Mouse (Mus musculus) hindbrain, embryonic 13.5 days (tissue): ENCODE data around the gene Morf4l1. TPM values are rescaled to one million over a fixed set of nuclear protein-coding genes. Genes with fewer than 3 reads are reported as not detected.
"Not testable (repeated sequence)": the region's sequence is repeated elsewhere in the genome, so short reads cannot be mapped to it uniquely, and the experiment has no call there.

Experiments
- ATAC-seq: fragments of 200-750 bp; cut with Nextera tagmentation; 2 replicates; pipeline ENCODE4 v1.8.0; 2017; ENCODE audit warnings: moderate TSS enrichment; ENCODE audit not compliant: low FRiP score
- H3K27ac ChIP-seq: fragments of 300-500 bp; sonication (generic); 2 replicates; pipeline ENCODE4 v1.5.1; 2015; ENCODE audit warnings: inconsistent platforms, mild to moderate bottlenecking, moderate library complexity
- H3K27me3 ChIP-seq: fragments of 300-500 bp; sonication (generic); 2 replicates; pipeline ENCODE4 v1.6.1; 2015; ENCODE audit warnings: mild to moderate bottlenecking, inconsistent platforms
- H3K36me3 ChIP-seq: fragments of 300-500 bp; sonication (generic); 2 replicates; pipeline ENCODE4 v1.6.1; 2015; ENCODE audit warnings: mild to moderate bottlenecking, inconsistent platforms
- H3K4me1 ChIP-seq: fragments of 300-500 bp; sonication (generic); replicated peaks from 2 replicates; pipeline ENCODE4 v1.6.1; 2015; ENCODE audit warnings: inconsistent platforms
- H3K4me2 ChIP-seq: fragments of 300-500 bp; sonication (generic); 2 replicates; pipeline ENCODE4 v1.6.1; 2015; ENCODE audit warnings: inconsistent platforms, mild to moderate bottlenecking, moderate library complexity
- H3K4me3 ChIP-seq: fragments of 300-500 bp; sonication (generic); 2 replicates; pipeline ENCODE4 v1.5.1; 2015; ENCODE audit warnings: mild to moderate bottlenecking, inconsistent platforms
- H3K9ac ChIP-seq: fragments of 300-500 bp; sonication (generic); 2 replicates; pipeline ENCODE4 v1.6.1; 2015; ENCODE audit warnings: mild to moderate bottlenecking, inconsistent platforms
- H3K9me3 ChIP-seq: fragments of 300-500 bp; sonication (generic); 2 replicates; pipeline ENCODE4 v1.6.1; 2016; ENCODE audit warnings: inconsistent platforms
- WGBS: fragments of 180-500 bp; shearing (Covaris S2); methylation state at CpG from one replicate; pipeline ENCODE4 v1.1.7; 2015; 5-methylcytosine and 5-hydroxymethylcytosine counted together
- polyA plus RNA-seq: library from polyadenylated mRNA; unstranded; fragments of >200 nt; fragmentation: Nextera tagmentation; extraction: Ambion mirVana; gene quantifications from 2 replicates; pipeline ENCODE4 v1.2.1, GENCODE M21; 2015

Morf4l1 gene
- polyA plus RNA-seq, 1 experiment from 2014 or later: 546 TPM

DNA sequence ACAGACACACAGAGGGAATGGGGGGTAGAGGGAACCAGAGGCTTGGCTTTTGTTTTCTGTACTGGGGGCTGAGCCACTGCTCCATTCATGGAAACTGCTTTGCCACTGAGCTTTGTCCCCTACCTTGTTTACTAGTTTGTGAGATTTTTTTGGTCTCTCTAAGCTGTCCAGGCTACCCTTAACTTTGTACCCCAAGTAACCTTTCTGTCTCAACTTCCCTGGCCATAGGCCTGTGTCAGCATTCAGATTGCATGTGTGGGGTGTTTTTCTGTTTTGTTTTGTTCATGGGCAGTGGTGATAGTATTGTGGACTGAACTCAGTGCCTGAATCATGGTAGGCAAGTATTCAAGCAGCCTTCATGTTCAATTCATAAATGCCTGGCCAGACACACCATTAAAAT is 6.3 kb downstream of the Morf4l1 start:
- Histone ChIP-seq H3K9me3 (no peaks in the 10 kb centered on the region), H3K4me3 (no peak overlapping the region), H3K27me3 (no peaks in the 10 kb centered on the region), H3K9ac (no peak overlapping the region), H3K27ac (no peak overlapping the region), H3K36me3 (peaks cover 25% of the 10 kb centered on the region), H3K4me2 (no peak overlapping the region), H3K4me1 (peaks cover 40% of the 10 kb centered on the region)
- ATAC-seq: no peak

DNA sequence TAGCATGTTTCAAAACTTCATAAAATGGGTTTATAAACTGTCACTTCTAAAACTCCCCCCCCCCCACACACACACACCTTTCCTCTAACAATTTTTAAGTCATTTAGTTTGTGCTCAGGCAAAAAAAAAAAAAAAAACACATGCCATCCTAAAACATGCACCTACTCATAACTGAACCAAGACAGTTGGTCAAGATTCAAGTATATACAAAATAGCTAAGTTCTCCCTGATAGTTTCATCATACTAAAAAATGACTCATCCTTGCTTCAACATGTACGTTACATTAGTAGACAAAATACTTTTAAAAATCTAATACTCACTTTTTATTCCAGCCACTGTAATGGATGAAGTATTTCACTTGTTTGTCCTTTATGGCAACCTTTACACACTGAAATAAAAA is 7.7 kb downstream of the Morf4l1 start:
- Histone ChIP-seq H3K4me3 (no peak overlapping the region), H3K27me3 (no peaks in the 10 kb centered on the region), H3K4me1 (peaks cover 28% of the 10 kb centered on the region), H3K27ac (no peak overlapping the region), H3K36me3 (peaks cover 32% of the 10 kb centered on the region), H3K9me3 (no peaks in the 10 kb centered on the region), H3K9ac (no peak overlapping the region), H3K4me2 (no peak overlapping the region)
- ATAC-seq: no peak
- WGBS: 96% methylated on average over 1 of the region's 1 CpGs

DNA sequence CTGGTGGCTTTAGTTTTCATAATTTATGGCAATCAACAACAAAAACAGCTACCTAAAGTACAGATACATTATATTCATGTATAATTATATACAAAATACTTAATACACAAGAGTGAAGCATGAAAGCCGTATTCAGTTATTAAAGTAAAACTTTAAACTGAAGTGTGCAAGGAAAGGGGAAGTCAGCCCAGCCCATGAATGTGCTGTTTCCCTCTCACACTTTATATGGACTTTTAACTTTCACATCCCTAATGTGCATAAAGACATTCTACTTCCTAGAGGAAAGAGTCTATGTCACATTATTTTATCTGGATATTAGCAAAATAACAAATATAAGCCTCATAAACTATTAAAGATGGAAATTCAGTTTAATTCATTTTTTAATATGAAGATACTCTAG is 9.1 kb downstream of the Morf4l1 start:
- Histone ChIP-seq H3K27ac (no peak overlapping the region), H3K4me1 (peaks cover 17% of the 10 kb centered on the region), H3K27me3 (no peaks in the 10 kb centered on the region), H3K4me2 (no peak overlapping the region), H3K36me3 (peaks cover 45% of the 10 kb centered on the region), H3K9me3 (no peaks in the 10 kb centered on the region), H3K4me3 (no peak overlapping the region), H3K9ac (no peak overlapping the region)
- no peak for ATAC-seq
- 100% methylated on average over 1 of the region's 1 CpGs for WGBS

DNA sequence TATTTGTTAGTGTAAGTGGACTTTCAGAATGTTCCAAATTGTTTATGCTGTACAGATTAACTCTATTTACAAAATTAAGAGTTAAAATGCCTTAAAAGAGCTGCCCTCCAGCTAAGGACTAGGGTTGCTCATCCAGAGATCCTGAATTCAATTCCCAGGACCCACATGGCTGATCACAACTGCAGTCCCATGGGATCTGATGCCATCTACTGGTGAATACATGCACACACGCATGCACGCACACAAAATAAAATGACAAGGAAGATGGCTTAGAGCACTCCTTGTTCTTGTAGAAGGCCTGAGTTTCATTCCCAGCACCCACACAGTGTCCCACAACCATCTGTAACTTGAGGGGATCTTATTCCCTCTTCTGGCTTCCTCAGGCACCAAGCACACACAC is 13.8 kb downstream of the Morf4l1 start:
- Histone ChIP-seq H3K4me2 (no peak overlapping the region), H3K9ac (no peak overlapping the region), H3K27ac (no peak overlapping the region), H3K4me1 (no peaks in the 10 kb centered on the region), H3K4me3 (no peak overlapping the region), H3K9me3 (no peaks in the 10 kb centered on the region), H3K36me3 (peaks cover 78% of the 10 kb centered on the region), H3K27me3 (no peaks in the 10 kb centered on the region)
- ATAC-seq: no peak; the same call in 1 of the 2 replicates
- WGBS: 50% methylated on average over 2 of the region's 2 CpGs

DNA sequence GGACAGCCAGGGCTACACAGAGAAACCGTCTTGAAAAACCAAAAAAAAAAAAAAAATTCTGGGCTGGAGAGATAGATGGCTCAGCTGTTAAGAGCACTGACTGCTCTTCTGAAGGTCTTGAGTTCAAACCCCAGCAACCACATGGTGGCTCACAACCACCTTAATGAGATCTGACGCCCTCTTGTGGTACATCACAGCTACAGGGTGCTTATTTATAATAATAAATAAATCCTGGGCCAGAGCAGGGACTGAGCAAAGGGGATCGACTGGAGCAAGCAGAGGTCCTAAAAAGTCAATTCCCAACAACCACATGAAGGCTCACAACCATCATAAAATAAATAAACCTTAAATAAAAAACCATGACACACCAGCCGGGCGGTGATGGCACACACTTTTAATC is 15.6 kb downstream of the Morf4l1 start:
- Histone ChIP-seq H3K36me3 (peaks cover 83% of the 10 kb centered on the region), H3K4me3 (no peak overlapping the region), H3K4me1 (no peaks in the 10 kb centered on the region), H3K9me3 (no peaks in the 10 kb centered on the region), H3K4me2 (no peak overlapping the region), H3K27me3 (no peaks in the 10 kb centered on the region), H3K9ac (no peak overlapping the region), H3K27ac (no peak overlapping the region)
- ATAC-seq: no peak
- 91% methylated on average over 5 of the region's 5 CpGs for WGBS

DNA sequence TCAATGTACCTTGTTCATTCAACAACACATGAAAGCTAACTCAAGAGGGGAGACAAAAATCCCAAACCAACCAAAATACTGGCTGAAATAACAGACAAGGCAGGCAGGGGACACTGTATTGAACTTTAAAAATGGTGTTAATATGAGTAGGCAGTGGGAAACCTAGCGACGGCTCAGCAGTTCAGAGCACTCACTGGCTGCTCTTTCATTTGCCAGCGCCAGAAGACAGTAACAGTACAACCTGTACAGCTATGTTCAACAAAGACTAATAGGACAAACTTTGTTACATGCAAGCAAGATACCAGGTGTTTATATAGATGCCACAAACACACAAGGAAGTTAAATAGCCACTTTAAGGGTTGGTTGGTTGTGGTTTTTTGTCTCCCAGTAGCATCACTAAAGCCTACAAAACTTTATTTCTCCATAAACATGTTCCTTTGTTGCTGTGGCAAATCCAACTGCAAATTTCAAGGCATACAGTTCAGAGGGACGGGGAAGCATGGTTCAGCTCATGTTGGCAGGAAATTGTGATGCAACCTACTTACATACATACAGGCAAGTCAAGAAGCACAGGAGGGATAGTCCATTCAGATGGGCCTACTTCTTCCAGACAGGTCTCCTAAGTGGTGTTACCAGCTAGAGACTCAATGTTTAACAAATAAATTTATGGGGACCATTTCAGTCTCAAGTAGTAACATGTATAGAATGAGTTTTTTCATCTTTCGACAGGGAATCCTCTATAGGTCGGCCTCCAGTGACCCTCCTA is 25.1 kb downstream of the Morf4l1 start:
- Histone ChIP-seq H3K27me3 (no peaks in the 10 kb centered on the region), H3K4me3 (no peak overlapping the region), H3K9me3 (no peaks in the 10 kb centered on the region), H3K4me2 (no peak overlapping the region), H3K4me1 (no peaks in the 10 kb centered on the region), H3K36me3 (peaks cover 67% of the 10 kb centered on the region), H3K9ac (no peak overlapping the region), H3K27ac (no peak overlapping the region)
- 94% methylated on average over 6 of the region's 6 CpGs for WGBS
- no peak for ATAC-seq

DNA sequence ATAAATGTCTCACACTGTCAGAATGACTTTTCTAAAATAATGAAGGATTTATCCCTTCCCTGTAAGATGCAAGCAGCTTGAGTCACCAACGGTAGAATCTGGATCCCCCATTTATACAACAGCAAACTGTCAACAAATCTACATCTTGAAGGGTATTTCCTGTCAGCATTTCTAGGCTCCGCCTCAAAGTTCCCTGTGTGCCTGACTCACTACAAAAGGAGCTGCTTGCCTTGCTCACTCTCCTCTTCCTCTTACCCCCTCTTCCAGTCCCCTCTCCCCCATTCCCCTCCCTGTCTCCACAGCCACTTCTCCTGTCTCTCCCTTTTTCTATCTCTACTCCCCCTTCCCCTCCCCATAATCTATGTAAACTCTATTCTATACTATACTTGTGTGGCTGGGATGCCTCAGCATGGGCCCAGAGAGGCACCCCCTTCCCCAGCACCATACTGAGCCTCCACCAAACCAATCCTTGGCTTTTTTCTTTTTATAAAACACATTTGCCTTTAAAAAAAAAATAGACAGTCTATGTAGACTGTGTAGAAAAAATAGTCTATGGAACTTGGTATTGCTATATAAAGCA is 26.6 kb downstream of the Morf4l1 start:
- 98% methylated on average over 2 of the region's 2 CpGs for WGBS
- Histone ChIP-seq H3K4me2 (no peak overlapping the region), H3K36me3 (peaks cover 63% of the 10 kb centered on the region)

DNA sequence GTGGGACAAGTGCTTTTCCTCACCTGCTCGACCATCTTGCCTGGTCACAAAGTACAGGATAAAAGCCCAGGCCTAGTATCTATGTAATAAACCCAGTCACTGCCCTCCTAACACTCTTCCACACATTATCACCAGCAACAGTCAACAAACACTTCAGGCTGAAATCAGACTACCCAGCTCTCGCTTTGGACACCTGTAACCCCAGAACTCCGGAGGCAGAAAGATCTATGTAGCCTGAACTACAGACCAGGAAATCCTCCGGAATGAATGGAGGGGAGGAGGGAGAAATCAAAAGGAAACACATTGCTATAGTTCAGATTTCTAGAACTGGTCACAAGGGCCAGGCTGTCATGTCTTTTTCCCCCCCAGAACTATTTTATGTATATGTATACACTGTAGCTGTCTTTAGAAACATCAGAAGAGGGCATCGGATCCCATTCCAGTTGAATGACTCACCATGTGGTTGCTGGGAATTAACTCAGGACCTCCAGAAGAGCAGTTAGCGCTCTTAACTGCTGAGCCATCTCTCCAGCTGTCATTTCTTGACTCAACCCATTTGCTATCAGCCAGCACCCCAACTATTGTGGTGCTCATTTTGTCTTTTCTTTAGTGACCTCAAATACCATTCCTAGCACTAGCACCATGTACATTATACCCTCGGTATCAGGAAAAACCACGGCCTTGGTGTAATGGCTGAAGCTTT is 29.7 kb downstream of the Morf4l1 start:
- Histone ChIP-seq H3K9ac (no peak overlapping the region), H3K36me3 (peaks cover 39% of the 10 kb centered on the region), H3K4me1 (no peaks in the 10 kb centered on the region), H3K9me3 (no peaks in the 10 kb centered on the region), H3K27me3 (no peaks in the 10 kb centered on the region), H3K27ac (no peak overlapping the region), H3K4me3 (no peak overlapping the region), H3K4me2 (no peak overlapping the region)
- no peak for ATAC-seq
- 93% methylated on average over 8 of the region's 8 CpGs for WGBS

More for the DNA sequence above, 26.6 kb downstream of the Morf4l1 start:
- no peak overlapping the region for H3K9ac ChIP-seq
- ATAC-seq: peak; percentile 70
- H3K27ac ChIP-seq: no peak overlapping the region
- no peak overlapping the region for H3K4me3 ChIP-seq
- H3K4me1 ChIP-seq: no peaks in the 10 kb centered on the region
- no peaks in the 10 kb centered on the region for H3K9me3 ChIP-seq
- H3K27me3 ChIP-seq: no peaks in the 10 kb centered on the region

DNA sequence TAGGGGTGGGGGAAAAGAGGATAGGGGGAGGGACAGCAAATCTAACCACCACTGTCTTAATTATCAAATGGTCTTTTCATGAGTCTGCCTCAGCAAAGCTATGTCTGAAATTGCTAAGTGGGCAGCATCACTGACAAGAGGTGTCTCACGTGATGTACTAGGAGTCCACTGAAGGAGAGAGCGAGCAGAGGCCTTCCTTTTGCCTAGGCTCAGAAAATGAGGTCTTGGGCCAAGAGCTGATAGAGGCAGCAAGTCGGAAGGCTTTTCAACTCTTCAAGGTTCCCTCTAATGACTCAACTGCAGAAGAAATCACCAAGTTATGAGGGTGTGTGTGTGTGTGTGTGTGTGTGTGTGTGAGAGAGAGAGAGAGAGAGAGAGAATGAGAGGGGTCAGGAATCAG is 30.4 kb downstream of the Morf4l1 start:
- H3K9me3 ChIP-seq: no peaks in the 10 kb centered on the region
- H3K36me3 ChIP-seq: peaks cover 31% of the 10 kb centered on the region
- no peak overlapping the region for H3K4me2 ChIP-seq
- no peak overlapping the region for H3K9ac ChIP-seq
- no peak for ATAC-seq
- H3K27me3 ChIP-seq: no peaks in the 10 kb centered on the region
- H3K4me3 ChIP-seq: no peak overlapping the region
- 93% methylated on average over 3 of the region's 3 CpGs for WGBS
- H3K4me1 ChIP-seq: no peaks in the 10 kb centered on the region
- no peak overlapping the region for H3K27ac ChIP-seq

DNA sequence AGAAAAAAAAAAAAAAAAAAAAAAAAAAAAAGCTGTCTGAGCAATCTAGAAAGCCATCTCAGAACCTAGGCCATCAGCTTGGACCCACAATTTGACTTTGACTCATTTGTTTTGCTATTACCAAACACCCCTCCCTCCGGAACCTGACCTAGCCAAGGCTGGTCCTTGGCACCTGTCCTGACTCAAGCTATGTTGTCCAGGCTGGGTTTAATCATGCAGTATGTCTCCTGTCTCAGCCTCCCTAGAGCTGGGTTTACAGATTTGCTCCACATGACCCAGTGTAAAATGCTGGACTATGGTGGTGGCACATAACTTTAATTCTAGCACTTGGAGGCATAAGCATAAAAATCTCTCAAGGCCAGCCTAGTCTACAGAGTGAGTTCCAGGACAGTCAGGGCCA is 31.6 kb downstream of the Morf4l1 start:
- 97% methylated on average over 1 of the region's 1 CpGs for WGBS
- Histone ChIP-seq H3K4me1 (no peaks in the 10 kb centered on the region), H3K4me2 (no peak overlapping the region), H3K36me3 (peaks cover 22% of the 10 kb centered on the region), H3K27me3 (no peaks in the 10 kb centered on the region), H3K9ac (no peak overlapping the region), H3K4me3 (no peak overlapping the region), H3K9me3 (no peaks in the 10 kb centered on the region), H3K27ac (no peak overlapping the region)
- ATAC-seq: no peak

DNA sequence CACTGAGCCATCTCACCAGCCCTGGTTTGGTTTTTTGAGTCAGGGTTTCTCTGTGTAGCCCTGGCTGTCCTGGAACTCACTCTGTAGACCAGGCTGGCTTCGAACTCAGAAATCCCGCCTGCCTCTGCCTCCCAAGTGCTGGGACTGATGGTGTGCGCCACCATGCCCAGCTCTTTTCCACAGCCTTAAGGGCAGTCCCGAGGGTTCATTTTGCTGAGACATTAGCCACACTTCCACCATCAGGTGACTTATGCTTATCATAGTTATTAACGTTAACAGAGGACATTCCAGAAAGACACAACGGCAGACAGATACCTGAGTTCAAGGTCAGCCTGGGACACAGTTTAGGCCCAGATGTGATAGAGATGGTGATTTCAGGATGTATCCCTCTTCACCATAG is 32.6 kb downstream of the Morf4l1 start:
- not testable (repeated sequence) for H3K4me2 ChIP-seq, ATAC-seq, H3K4me3 ChIP-seq, H3K9ac ChIP-seq, H3K9me3 ChIP-seq, H3K27me3 ChIP-seq, H3K27ac ChIP-seq, H3K4me1 ChIP-seq
- 92% methylated on average over 6 of the region's 6 CpGs for WGBS
- peaks cover 19% of the 10 kb centered on the region for H3K36me3 ChIP-seq

DNA sequence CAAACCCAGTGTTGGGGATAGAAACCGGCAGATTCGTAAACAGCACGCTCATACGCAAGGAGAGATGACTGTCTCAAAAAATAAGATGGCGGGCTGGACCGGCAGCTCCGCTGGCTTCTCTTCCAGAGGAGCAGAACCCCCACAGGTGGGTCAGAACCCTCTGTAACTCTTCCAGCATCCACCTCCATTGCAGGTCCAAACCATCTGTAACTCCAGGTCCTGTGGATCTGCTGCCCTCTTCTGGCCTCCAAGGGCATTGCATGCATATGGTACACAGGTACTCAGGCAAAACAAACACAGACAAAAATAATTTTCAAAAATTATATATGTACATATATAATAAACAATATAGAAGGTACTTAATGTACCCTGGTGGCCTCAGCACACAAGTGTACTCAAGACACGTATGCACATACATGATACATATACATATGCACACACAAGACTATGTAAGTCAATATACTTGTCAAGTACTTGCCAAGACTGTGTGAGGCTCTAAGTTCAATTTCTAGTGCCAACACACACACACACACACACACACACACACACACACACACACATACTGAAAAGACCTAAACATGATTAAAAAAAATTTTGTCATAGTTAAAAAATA is 37.6 kb downstream of the Morf4l1 start:
- H3K4me2 ChIP-seq: no peak overlapping the region
- no peaks in the 10 kb centered on the region for H3K9me3 ChIP-seq
- H3K4me1 ChIP-seq: no peaks in the 10 kb centered on the region
- no peaks in the 10 kb centered on the region for H3K36me3 ChIP-seq
- ATAC-seq: peak; percentile 38; the same call in 1 of the 2 replicates
- H3K27ac ChIP-seq: no peak overlapping the region
- no peaks in the 10 kb centered on the region for H3K27me3 ChIP-seq
- H3K9ac ChIP-seq: no peak overlapping the region
- no peak overlapping the region for H3K4me3 ChIP-seq
- WGBS: 56% methylated on average over 8 of the region's 8 CpGs
